Mouse (Mus musculus) right cerebral cortex, adult 18-20 months (tissue): ENCODE data around the gene Tmem104.
A peak's percentile ranks its signal among the peaks of the same experiment; 100 is the strongest.

Experiments
- DNase-seq: peaks from one replicate; pipeline ENCODE4 v3.0.0; 2022; ENCODE audit warnings: mixed read lengths

Tmem104 gene

DNA sequence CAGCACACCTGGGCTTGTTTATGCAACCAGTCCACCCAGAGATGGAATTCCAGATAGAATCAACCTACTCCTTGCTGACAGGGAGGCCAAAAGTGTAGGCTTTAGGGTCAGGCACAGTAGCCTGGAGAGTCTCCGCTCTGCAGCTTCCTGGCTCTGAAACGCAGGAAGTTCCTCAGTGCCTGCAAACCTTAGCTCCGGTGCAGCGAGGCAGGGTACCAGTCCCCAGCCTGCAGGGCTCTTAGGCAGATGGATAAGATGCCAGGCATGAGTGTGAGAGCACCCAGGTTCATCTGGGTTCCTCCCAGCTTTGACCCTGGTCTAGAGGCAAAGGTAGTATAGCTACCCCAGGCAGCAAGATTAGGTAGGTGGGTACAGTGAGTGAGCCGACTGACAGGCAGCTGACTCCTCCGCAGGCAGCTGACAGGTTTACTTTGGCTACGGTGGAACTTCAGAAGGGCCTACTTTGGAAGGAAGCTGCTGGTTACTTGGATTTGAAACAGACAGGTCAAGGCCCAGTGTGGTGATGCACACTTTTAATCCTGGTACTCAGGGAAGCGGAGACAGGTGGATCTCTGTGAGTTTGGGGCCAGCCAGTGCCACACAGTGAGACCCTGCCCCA is 19.5 kb upstream of the Tmem104 start:
- DNase-seq = no peak

DNA sequence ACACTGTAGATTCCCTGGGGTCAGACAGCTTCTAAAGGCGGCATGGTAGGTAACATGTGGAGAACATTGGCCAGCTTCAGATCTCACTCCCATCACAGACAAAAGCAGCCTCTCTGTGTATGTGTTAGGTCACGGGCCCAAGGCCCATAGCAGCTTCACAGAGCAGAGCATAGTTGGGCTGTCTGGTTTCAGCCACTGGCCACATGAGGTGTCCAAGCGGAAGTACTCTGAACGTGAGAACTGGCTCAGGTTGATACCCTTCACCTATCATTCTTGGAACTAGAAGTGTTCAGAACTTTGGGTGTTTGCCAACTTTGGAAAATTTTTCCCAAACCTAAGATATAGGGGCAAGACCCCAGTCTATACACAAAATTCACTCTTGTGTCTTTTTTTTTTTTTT is 17.9 kb upstream of the Tmem104 start:
- no peak for DNase-seq

DNA sequence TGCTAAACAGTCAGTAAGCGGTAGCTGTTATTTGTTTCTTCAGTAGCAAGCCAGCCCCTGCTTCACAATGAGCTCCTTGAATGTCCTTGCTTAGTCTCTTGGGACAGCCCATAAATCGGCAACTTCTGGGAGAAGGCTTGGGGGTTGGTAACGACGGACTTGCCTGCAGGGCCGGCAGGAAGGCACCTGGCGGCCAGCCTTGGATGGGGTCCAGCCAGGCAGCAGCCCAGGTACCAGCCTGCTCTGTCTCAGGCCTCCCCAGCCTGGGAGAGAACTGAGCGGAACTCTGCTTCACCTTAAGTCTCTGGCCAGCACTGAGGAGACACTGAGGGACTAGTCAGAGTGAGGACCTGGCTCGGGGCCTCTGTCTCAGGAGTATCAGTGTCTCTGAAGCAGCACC is 16.2 kb upstream of the Tmem104 start:
- no peak for DNase-seq

DNA sequence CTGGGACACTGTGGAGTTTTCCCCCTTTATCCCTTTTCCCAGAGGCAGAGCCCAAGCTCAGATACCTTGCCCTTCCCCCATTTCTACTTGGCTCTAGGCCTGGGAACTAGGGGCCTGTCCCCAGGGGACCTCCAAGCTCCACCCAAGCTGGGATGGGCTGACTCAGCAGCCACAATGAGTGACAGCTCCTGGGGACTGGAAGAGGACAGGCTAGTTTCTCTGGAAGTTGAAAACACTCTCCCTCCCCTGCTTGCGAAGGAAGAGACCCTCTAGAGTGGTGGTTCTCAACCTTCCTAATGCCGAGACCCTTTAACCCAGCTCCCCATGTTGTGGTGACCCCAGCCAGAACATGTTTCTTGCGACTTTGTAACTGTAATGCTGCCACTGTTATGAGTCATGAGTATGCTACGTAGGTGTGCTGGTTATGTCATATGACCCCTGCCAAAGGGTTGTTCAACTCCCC is 14.4 kb upstream of the Tmem104 start:
- DNase-seq = no peak

DNA sequence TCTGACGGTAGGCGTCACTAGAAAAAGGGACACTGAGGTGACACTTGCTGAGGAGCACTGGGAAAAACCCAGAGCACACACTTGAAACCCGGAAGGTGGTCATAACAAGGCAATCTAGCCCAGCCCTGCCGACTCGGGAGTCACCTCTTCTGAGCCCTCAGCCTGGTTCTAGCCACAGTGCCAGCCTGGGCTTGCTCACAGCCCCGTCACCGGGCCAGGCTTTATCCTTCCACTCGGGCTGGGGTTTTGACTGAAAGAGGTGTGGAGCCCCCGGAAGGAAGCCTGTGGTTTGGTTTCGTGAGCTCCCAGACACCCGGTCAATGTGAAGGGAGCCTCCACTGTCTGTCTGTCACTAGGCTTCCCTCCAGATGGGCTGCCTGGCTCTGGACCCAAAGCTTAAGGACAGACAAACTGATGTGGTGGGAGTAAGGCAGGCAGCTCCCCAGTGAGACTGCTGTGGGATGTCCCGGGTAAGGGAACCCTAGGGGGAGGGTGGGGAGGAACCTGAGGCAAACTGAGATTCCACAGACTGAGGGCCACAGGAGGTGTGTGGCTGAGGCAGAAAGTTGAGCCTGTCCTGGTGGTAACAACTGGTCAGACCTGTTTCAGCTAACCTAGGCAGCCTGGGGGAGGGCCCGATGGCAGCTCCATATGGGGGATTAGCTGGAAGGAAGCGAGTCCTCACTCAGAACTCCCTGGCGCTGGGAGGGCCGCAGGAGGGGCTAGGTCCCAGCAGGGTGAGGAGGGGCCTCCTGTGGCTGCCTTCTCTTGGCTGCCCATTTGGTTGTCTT is 13.5 kb upstream of the Tmem104 start:
- no peak for DNase-seq

DNA sequence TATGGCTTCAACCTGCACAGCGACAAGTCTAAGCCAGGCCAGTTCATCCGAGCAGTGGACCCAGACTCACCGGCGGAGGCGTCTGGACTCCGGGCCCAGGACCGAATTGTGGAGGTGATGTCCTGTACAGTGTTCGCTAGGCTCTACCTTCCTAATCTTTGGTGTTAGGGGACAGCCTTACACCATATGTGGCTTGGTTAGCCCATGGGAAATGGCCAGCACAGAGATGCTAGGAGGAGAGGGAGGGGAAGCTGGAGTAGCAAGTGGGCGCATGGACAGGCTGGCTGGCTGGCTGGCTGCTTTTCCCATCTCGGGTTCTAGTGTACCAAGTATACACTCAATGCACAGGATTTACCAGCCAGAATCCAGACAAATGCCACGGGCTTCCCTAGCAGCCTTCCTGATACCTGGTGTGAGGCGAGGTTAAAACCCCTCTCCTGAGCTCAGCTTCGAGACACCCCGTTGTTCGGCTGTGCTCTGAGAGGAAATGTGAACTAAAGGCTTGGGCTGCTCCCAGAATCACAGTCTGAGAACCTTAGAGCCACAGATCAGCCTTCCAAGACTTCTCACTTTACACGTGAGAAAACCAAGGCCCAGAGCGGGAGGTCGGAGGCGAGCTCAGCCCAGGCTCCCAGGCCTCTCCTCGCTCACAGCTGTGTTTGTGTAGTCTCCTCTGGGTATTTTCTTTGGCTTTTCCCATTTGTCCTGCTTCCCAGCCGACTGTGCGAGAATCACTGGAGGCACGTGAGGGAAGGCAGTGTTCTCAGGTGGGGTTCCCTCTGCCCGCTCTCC is 10.7 kb upstream of the Tmem104 start:
- no peak for DNase-seq

DNA sequence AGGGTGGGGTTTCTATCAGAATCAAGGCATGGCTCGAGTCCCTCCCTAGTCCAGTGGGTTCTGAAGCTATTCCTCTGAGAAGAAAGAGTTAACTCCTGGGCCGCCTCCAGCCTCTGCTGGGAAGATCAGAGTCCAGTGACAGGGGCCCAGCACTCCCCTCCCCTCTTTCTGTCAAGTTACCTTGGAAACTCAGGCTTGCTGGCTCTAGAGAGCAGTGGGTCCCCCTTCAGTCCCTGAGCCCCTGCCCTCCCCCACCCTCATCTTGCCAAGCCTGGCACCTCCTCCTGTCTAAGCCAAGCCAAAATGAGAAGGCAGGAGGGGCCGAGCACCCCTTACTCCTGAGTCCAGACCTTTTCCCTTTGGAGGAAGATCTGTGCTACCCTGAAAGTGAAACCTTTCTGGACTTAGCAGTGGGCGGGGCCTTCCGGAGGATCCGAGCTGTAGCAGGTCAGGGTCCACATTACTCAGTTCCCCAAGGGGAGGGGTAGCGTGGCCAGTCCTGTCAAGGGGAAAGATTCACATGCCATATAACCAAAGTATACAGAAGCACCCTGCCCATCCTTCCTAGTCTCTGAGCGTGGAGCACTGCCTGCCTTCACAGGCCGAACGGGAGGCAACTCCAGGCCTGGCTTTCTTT is 9.6 kb upstream of the Tmem104 start:
- DNase-seq = no peak

DNA sequence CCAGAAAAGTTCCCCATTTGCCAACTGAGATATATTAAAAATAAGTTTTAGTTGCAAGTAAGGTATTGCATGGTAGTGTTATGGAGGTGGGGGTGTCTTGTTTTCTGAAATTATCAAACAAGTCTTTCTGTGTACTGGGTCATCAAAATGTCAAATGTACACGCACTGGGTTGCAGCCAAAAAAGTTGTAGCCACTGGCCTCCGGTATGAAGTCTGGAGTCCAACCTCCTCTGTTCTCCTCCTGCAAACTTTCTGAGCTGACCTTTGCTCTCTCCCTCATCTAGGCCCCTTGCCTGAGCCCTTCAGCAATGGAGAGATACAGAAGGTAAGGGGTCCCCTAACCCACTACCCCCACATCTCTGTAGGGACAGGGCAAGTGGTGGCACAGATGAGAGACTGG is 8.5 kb upstream of the Tmem104 start:
- no peak for DNase-seq

DNA sequence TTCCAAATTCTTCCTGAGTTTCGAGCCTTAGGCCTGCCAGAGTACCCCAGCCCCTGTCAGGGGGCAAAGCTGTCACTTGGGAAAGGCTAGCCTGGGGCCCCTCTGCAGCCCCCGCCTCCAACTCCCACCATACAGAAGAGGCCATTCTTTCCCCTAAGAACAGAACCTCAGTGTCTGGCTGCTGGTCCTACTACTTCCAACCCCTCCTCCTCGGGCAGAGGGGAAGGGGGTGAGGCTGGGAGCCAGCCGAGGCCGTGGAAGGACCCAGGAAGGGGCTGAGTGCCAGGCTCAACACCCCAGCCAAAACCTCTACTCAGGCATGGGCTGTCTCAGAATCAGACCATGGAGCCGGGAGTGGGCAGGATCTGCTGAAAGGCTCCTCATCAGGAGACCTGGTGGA is 8.1 kb upstream of the Tmem104 start:
- no peak for DNase-seq

DNA sequence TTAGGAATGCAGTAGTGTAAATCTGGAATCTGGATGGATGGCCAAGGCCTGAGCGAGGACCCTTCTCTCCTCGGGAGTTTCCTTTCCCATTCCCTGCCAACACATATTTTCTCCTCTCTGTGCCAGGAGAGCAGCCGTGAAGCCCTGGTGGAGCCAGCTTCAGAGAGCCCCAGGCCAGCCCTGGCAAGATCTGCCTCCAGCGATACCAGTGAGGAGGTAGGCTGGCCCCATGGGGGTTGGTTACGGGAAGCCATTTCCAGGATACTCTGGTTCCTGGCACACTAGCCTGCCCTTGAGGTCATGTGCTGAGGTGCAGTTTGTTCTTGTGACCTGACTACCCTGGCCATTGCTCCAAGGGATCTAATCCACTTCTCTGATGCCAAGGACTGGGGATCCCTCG is 7.4 kb upstream of the Tmem104 start:
- no peak for DNase-seq

DNA sequence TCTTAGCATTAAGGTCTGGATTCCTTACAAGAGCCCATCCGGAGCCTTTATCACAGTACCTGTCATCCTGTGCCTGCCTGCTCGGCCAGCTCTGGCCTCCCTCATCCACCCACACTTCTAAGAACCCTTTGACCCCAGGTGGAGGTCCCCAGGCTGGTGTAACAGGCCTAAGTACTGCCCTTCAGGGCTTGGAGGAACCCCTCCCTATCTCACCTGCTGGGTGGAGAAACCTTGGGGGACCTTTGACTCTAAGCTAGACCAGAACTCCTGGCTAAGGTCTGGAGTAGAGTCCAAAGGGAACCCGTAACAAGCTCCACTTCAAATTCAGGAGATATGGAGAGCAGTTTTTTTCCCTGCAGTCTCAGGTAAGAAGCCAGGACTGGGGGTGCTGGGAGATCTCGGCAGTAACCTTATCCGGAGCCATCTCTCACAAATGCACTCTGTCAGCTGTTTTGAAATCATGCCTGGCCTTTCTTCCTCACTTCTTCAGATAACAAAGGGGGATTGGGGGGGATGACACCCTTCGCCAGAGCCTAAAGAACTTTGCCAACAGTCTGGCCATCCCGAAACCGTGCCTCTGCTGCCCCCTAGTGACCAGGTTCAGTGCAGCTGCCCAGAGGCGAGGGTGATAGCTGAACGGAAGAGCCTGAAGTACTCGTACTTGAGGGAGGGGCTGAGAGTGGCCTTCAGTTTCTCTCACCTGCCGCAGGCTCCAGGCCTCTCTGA is 5.2 kb upstream of the Tmem104 start:
- DNase-seq = peak; percentile 57

DNA sequence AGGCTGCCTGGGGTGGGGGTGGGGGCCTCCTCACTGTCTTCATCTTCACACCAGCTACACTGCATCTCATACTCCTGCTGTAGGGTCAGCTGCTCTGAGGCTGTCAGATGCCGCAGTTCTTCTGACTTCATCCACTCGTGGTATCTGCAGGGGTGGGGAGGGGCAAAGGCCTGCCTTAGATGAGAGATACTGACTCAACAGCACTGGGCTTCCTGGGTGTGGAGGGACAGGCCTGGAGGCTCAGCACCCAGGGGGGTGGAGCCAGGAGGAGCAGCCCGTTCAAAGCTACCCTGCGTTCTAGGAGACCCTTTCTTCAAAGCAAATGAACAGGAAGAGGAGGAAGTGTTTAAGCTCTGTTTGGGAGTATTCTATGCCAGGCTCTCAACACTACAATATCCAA is 2.3 kb upstream of the Tmem104 start:
- DNase-seq = no peak

DNA sequence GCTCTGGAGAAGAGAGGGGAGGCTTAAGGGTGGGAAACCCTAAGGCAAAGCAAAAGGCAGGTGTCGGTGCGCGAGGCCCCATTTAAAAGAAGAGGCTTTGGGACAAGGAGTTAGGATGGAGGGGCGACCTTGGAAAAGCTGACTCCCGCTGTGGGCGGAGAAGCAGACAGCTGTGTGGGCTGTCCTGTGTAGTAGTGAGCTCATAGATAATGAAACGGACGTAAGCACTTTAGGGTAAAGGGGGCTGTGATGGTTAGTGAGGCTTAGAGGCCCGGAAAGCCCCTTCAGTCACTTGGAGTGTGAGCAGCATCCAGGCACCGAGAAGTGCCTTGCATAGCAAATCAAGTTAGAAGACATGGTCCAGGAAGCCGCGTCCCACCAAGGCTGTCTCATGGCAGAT is 406 bp downstream of the Tmem104 start, which contains the start of gene Nat9:
TSS of gene Nat9 (minus strand) at position 167 of the 400 bp plus-strand sequence.
- DNase-seq = no peak

DNA sequence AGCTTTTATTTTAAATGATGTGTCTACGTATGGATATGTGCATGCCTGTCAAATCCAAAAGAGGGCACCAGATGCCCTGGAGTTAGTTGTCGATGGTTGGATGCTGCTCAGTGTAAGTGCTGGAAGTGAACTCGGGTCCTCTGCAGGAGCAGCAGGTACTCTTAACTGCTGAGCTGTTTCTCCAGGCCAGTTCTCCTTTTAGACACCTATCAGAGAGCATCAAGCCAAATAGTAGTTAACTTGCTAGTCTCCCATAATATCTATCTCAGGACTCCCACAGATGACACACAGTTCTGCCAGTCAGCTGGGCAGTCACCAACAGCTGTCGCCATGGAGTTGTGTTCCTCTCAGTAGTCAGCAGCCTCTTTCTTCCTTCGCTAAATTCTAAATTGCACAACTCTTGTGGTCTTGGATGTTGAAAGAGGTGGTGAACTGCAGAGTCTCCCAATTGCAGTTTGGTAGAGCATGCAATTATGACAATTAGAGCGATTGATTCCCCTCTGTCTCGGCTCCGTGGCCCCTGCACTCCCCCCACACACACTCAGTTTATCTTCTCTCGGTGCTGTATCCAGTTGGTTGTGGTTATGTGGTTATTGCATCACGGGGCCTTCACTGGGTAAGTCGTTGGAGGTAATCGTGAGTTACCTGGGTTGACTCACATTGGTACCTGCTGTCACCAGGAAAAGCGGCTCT is 1.4 kb downstream of the Tmem104 start:
- DNase-seq = no peak

DNA sequence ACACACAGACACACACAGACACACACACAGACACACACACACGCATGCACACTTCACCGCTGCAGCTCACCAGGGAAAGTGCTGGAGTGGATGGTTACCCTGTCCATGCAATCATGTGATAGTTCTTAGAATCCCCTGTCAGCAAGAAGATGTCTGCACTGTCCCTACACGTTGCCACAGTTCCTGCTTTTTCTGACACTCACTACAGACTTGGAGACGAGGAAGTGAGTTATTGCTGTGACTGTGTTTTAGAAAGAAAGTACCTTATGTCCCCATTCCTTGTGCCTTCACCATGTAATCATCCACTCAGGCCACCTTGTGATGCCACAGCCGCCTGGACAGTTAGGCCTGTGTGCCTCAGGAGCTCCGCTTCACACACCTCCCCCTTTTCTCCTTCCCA is 2.0 kb downstream of the Tmem104 start:
- DNase-seq = no peak

DNA sequence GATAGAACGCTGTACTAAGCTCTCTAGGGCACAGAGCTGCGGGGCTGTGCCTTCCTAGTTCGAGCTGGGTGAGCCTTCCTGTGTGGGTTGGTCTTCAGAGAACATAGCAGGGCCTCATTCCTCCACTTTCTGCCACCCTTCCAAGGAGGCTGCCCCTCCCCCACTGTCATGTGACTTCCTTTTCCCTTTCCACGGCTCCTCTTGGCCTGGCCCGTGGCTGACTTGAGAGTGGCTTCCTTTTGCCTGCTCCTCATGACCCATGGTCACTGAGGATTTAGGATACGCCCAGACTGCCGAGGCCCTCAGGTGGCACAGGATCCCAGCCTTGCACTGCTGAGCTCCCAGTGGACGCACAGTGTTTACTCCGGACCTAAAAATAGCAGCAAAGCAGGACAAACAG is 4.9 kb downstream of the Tmem104 start:
- DNase-seq = no peak

DNA sequence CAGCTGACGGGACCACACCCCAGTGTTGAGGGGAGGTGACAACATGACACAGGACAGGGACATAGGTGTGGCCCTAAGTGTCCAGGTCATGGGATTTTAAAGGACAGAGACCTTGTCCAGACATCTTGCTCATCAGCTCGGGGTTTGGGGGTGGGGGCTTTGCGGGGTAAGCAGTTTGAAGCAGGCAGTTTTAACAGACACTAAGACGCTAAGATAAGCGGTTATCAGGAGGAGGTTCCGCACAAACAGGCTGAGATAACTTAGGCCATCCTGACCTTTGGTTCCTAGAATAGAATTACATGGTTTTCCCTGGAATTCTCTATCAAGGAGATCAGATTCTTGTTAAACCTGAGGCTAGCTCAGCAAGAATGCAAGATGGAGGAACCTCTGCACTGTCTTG is 7.4 kb downstream of the Tmem104 start:
- no peak for DNase-seq

DNA sequence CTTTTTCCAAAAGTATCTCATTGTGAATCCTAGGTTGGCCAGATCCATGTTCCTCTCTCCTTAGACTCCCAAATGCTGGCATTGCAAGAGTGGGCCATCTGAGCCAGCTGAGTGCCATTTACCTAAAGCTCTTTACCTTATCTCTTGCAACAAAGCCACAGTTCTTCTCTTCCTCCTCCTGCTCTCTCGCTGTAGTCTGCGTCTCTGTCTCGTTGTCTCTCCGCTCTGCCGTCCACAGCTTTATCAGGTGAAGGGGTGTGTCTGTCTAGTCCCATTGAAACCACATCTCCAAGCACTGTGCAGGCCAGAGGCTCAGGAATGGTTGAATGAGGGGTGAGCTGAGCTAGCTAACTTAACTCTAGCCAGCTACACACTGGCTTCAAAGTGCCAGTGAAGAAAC is 8.6 kb downstream of the Tmem104 start:
- no peak for DNase-seq

DNA sequence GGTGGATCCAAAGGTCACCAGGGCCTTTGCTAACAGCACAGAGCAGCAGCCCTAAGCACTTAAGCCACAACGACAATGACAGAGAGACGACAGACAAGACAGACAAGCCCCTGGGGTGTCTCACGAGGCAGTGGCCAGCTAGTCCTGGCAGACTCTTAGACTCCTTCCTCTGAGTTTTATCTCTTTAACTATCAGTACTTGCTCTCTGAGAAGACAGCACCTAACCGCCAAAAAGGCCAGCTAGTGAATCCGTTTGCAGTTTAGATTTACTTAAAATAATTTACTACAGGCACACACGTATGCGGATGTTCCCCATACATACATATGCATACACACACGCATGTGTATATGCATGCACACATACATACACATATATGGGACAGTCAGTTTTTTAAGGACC is 10.3 kb downstream of the Tmem104 start:
- no peak for DNase-seq

DNA sequence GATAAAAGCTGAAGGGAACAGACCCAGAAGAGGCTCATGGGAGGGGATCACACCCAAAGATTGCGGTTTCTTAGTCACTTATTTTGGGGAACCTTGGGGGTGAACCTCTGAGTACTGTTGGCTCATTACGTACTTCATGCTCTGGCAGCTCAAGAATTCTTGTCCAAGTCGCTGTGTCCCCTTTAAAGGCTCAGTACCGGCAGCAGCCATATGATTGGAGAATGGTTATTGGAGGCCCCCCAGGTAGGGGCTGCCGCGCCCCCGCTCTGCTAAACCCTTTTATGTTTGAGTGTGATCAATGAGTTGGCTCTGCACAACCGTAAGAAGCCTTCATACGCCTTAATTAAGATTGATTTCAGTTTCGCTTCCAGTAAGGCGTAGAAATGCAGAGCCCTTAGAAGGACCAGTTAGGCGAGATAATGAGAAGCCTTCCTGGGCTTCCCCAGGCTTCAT is 11.7 kb downstream of the Tmem104 start:
- no peak for DNase-seq

DNA sequence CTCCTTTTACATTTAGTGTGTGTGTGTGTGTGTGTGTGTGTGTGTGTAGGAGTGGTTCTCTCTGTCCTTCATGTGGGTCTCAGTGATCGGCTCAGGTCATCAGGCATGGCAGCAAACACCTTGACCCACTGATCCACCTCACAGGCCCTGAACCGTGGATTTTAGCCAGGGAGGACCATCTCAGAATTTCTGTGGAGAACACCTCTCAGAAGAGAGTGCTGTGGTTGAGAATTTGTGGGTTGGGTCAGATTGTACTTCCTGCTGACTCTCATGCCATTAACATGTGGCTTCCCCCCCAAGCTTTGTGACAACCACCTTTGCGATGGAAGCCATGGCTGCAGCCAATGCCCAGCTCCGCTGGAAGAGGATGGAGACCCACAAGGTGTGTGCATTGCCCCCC is 13.2 kb downstream of the Tmem104 start:
- no peak for DNase-seq

DNA sequence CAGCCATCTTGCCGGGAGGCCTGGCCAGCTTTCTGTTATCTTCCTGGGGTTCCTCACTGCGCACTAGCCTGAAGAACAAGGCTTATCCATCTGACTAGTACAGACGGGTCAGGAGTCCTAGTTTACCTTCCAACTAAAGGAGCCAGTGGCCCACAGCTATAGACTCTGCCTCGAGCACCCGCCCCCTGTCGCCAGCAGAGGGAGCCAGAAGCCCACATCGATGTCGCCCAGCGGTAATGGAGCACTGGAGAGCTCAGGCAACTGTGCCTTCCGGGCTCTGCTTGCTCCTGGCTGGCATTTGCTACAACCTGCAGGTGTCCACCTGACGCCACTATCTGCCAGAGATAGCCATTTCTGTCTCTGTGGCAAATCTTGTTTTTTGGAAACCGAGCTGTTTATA is 15.0 kb downstream of the Tmem104 start:
- peak; percentile 70 for DNase-seq
